In genomic region chr5:144803066-144803465, GRCm38 (mm10) we compare ENCODE assay signal across 13 mouse cellular contexts. TPM values are rescaled to one million over a fixed set of nuclear protein-coding genes. Genes with fewer than 3 reads are reported as not detected.
"Had no signal": no experiment of that assay in that cellular context is flagged by ENCODE, and none has a peak within 500 bp of the region (broad histone marks: within the 10 kb centered on the region; RNA-seq: fewer than 3 reads in every experiment).

No protein-coding gene starts in this region.

- DNase-seq: retina, postnatal 1 day; right cerebral cortex, adult 18-20 months; right cerebral cortex, postnatal 14 days; right cerebral cortex, postnatal 25 days; right cerebral cortex, postnatal 4 days; spleen, adult 18-20 months; thymus, adult 18-20 months; thymus, adult 2 months; thymus, postnatal 14 days; thymus, postnatal 25 days; thymus, postnatal 36 days; thymus, postnatal 4 days had no signal

RNA-seq across cellular contexts. Expression of gene Tmem130, which starts 41.4 kb away (rescaled TPM):
- polyA plus RNA-seq: spleen, adult 2 months had no signal
